Mouse (Mus musculus) hindbrain, postnatal 0 days (tissue): ENCODE data around the gene Timeless. TPM values are rescaled to one million over a fixed set of nuclear protein-coding genes. Genes with fewer than 3 reads are reported as not detected.

Source experiments
- ATAC-seq: fragments of 200-750 bp; cut with Nextera tagmentation; 2 replicates; pipeline ENCODE4 v1.8.0; 2017; ENCODE audit warnings: mild to moderate bottlenecking, moderate TSS enrichment, moderate library complexity
- DNase-seq: peaks from one replicate; pipeline ENCODE4 v3.0.0-alpha.2; 2015; ENCODE audit warnings: low spot score
- H3K27ac ChIP-seq: fragments of 300-500 bp; sonication (generic); 2 replicates; pipeline ENCODE4 v1.5.1; 2014; ENCODE audit warnings: mild to moderate bottlenecking
- H3K27me3 ChIP-seq: fragments of 300-500 bp; sonication (generic); 2 replicates; pipeline ENCODE4 v1.6.1; 2014; ENCODE audit warnings: low read length, mixed read lengths; ENCODE audit not compliant: insufficient read depth
- H3K36me3 ChIP-seq: fragments of 300-500 bp; sonication (generic); 2 replicates; pipeline ENCODE4 v1.6.1; 2014; ENCODE audit warnings: low read length, mixed read lengths; ENCODE audit not compliant: insufficient read depth
- H3K4me1 ChIP-seq: fragments of 300-500 bp; sonication (generic); 2 replicates; pipeline ENCODE4 v1.6.1; 2014; ENCODE audit warnings: antibody characterized with exemption, low read length, mixed read lengths; ENCODE audit not compliant: insufficient read depth
- H3K4me2 ChIP-seq: fragments of 300-500 bp; sonication (generic); 2 replicates; pipeline ENCODE4 v1.6.1; 2014; ENCODE audit warnings: low read depth, mild to moderate bottlenecking, low read length, moderate library complexity, mixed read lengths
- H3K4me3 ChIP-seq: fragments of 300-500 bp; sonication (generic); 2 replicates; pipeline ENCODE4 v1.5.1; 2014; ENCODE audit warnings: low read length
- H3K9ac ChIP-seq: fragments of 300-500 bp; sonication (generic); replicated peaks from 2 replicates; pipeline ENCODE4 v1.6.1; 2014; ENCODE audit warnings: mild to moderate bottlenecking, low read length, moderate library complexity, mixed read lengths
- H3K9me3 ChIP-seq: fragments of 300-500 bp; sonication (generic); 2 replicates; pipeline ENCODE4 v1.6.1; 2016; ENCODE audit warnings: low read length, mixed read lengths
- CTCF ChIP-seq: IDR thresholded peaks from 2 replicates; pipeline ENCODE4 v1.5.1; 2016; ENCODE audit warnings: antibody characterized with exemption, control low read depth, low read depth
- WGBS: fragments of 180-500 bp; shearing (Covaris S2); extraction: QIAGEN DNeasy Blood & Tissue Kit; methylation state at CpG from one replicate; pipeline ENCODE4 v1.1.7; 2014; 5-methylcytosine and 5-hydroxymethylcytosine counted together
- polyA plus RNA-seq: library from polyadenylated mRNA; unstranded; fragments of >200 nt; fragmentation: Nextera tagmentation; extraction: Ambion mirVana; gene quantifications from 2 replicates; pipeline ENCODE4 v1.2.1, GENCODE M21; 2015
- total RNA-seq: library from RNA; depleted of rRNA; stranded (reverse); fragments of >200 nt; gene quantifications from 2 replicates; pipeline ENCODE4 v1.2.3, GENCODE M21; 2014

The Timeless gene
- total and polyA plus RNA-seq, 2 experiments from 2014 or later: 15.2 to 15.6 TPM

DNA sequence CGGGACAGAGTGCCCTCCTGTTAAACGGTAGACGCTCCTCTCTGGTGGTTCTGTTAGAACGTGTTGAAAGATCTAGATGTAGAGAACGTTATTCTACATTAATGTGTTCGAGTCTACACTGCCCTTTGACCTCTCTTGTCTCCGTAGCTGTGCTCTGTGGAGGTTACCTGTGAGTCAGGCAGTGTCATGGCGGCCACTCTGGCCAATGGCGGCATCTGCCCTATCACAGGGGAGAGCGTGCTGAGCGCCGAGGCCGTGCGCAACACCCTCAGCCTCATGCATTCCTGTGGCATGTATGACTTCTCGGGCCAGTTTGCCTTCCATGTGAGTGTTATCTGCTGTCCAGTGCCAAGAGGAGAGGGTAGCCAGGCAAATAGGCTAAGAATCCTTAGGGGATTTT lies 26.9 kb upstream of the Timeless start:
- 91% methylated on average over 15 of the region's 15 CpGs for WGBS
- ATAC-seq (no peak), DNase-seq (no peak)
- no peaks in the 10 kb centered on the region for H3K9me3 ChIP-seq
- H3K9ac ChIP-seq: no peak overlapping the region
- no peaks in the 10 kb centered on the region for H3K27me3 ChIP-seq
- H3K4me2 ChIP-seq: no peak overlapping the region
- no peak overlapping the region for H3K4me3 ChIP-seq
- no peaks in the 10 kb centered on the region for H3K36me3 ChIP-seq
- no peaks in the 10 kb centered on the region for H3K4me1 ChIP-seq
- TF ChIP-seq CTCF: no peak
- no peak overlapping the region for H3K27ac ChIP-seq

DNA sequence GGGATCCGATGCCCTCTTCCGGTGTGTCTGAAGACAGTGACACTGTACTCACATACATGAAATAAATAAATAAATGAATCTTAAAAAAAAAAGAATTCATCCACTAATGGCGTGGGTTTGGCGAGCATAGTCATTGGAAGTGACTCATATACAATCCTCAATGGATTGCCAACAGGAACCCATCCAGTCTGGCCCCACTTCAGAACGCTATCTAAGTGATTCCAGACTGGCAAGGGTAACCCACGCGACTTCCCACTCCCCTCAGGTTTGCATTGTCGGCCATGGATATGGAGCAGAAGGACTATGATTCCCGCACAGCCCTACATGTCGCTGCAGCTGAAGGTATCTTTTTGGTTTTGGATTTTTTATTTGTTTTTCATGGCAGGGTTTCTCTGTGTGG lies 23.5 kb upstream of the Timeless start:
- Histone ChIP-seq H3K27ac (no peak overlapping the region), H3K27me3 (no peaks in the 10 kb centered on the region), H3K4me3 (no peak overlapping the region), H3K9ac (no peak overlapping the region), H3K9me3 (no peaks in the 10 kb centered on the region), H3K36me3 (no peaks in the 10 kb centered on the region), H3K4me2 (no peak overlapping the region), H3K4me1 (peaks cover 5% of the 10 kb centered on the region; the same call in 1 of the 2 replicates)
- ATAC-seq (no peak), DNase-seq (no peak)
- TF ChIP-seq CTCF: no peak
- 94% methylated on average over 10 of the region's 10 CpGs for WGBS

DNA sequence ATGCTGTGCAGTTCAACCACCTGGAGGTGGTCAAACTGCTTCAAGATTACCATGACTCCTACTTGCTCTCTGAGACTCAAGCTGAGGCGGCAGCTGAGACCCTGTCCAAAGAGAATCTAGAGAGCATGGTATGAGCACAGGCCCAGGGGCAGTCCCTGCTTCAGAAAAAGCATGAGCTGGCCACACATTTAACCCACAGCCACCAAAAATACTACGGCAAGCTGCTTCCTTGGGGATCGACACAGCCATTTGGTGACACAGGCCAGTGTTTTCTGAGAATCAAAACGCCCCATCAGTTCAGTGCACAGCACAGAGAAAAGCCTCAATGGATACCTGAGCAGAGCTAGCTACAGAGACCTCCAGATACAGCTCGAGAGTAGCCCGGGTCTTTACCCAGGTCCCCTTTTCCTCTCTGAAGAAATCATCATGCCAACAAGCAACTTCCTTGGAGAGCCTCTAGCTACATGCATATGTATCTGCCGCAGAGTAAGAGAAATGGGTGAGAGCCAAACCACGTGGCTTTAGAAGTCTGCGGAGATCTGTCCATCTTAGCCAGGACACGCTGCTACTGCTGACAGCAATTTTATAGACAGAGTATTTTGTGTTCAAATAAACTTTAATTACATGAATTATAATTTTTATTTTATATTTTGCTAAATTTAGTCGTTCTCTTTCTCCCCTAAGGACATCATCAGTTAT lies 22.4 kb upstream of the Timeless start:
- DNase-seq: no peak
- no peak for ATAC-seq
- WGBS: 95% methylated on average over 11 of the region's 11 CpGs
- no peak for TF ChIP-seq CTCF
- Histone ChIP-seq H3K27ac (no peak overlapping the region), H3K27me3 (no peaks in the 10 kb centered on the region), H3K4me2 (no peak overlapping the region), H3K36me3 (no peaks in the 10 kb centered on the region), H3K4me3 (no peak overlapping the region), H3K9ac (no peak overlapping the region), H3K9me3 (no peaks in the 10 kb centered on the region), H3K4me1 (peaks cover 5% of the 10 kb centered on the region; the same call in 1 of the 2 replicates)

DNA sequence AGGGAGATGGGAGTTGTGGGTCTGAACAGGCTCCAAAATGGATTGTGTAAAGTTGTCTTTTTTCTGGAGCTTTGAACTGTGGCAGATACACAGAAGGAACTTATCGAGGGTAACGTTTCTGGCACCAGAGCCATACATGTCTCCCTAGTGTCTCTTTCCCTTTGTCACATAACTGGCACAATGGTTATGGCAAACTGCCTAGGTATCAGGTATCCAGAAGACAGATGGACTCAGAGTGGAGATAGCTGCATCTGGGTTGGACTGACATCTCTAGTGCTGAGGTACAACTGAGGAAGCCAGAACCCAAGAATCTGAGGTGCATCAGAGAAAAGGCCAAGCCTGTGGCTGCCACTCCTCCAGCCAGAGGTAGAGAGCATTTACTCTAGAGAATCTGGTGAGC lies 21.7 kb upstream of the Timeless start:
- 89% methylated on average over 2 of the region's 2 CpGs for WGBS
- no peak for DNase-seq
- Histone ChIP-seq H3K9ac (no peak overlapping the region), H3K27me3 (no peaks in the 10 kb centered on the region), H3K36me3 (no peaks in the 10 kb centered on the region), H3K4me3 (no peak overlapping the region), H3K4me1 (peaks cover 5% of the 10 kb centered on the region; the same call in 1 of the 2 replicates), H3K9me3 (no peaks in the 10 kb centered on the region), H3K4me2 (no peak overlapping the region), H3K27ac (no peak overlapping the region)
- ATAC-seq: no peak
- no peak for TF ChIP-seq CTCF

DNA sequence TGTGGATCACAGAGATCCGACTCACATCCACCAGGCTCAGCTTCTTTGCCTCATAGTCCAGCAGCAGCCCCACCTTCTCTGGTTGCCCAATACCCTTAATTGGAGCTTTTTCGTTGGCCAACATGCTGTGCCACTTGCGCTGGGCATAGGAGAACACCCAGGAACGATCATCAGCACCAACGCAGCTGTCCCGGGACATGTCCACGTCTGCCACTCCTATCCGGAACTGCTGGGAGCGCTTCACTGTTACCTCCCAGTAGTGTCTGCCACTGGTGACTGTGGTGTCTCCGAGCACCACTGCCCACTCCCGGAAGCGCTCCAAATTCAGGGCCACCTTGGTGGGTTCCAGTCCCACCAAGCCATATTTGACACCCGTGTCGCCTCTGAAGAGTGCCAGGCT lies 20.9 kb upstream of the Timeless start:
- ATAC-seq (no peak; the same call in 1 of the 2 replicates), DNase-seq (no peak)
- Histone ChIP-seq H3K27ac (no peak overlapping the region), H3K4me1 (peaks cover 5% of the 10 kb centered on the region; the same call in 1 of the 2 replicates), H3K27me3 (no peaks in the 10 kb centered on the region), H3K9ac (peak overlapping the region; percentile 63), H3K36me3 (no peaks in the 10 kb centered on the region), H3K4me2 (peak overlapping the region; percentile 90), H3K9me3 (no peaks in the 10 kb centered on the region), H3K4me3 (peak overlapping the region; percentile 52)
- no peak for TF ChIP-seq CTCF
- WGBS: 29% methylated on average over 14 of the region's 14 CpGs

DNA sequence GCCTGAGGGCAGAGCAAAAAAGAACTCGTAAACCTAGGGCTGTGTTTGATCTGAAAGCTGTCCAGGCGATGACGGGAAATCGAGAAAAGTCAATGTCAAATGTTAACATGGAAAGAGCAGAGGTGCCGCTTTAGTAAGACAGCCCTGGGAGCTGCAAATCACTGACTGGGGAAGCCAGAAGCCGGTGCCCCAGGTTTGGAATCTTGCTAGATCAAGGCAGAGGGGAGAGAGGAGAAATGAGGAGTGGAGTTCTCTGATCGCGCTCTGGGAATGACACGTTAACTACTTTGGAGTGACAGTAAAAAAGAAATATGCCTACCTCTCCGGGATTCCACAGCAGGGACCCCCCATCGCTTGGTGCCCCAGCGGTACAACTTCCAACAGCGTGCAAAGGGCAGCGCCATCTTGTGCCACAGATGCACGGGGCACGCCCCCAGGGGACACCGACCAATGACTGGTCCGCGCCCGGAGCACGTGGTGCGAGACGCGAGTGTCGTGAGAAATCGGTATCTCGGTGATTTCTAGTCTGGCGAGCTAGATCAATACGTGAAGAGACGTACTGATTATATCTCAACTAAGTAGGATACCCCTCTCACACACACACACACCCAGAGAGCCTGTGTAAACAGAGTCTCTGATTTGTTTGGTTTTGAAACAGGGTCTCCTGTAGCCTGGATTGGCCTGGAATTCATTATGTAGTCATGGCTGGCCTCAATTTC lies 20.3 kb upstream of the Timeless start, which contains the start of gene Spryd4:
Spryd4 (minus strand) TSS at position 418 of the 719 bp plus-strand sequence.
- ATAC-seq (peak; percentile 97), DNase-seq (peak; percentile 98)
- Histone ChIP-seq H3K36me3 (no peaks in the 10 kb centered on the region), H3K4me1 (peaks cover 5% of the 10 kb centered on the region; the same call in 1 of the 2 replicates), H3K4me3 (peak within 1 kb of the TSS; percentile 52), H3K27ac (peak within 1 kb of the TSS; percentile 60), H3K9me3 (no peaks in the 10 kb centered on the region), H3K9ac (peak within 1 kb of the TSS; percentile 63), H3K4me2 (peak within 1 kb of the TSS; percentile 90), H3K27me3 (no peaks in the 10 kb centered on the region)
- under 1% methylated on average over 30 of the region's 30 CpGs for WGBS
- TF ChIP-seq CTCF: peak; percentile 59
